Mouse (Mus musculus): ENCODE data around the gene Ppp1r7.
"Not testable (repeated sequence)": the region's sequence is repeated elsewhere in the genome, so short reads cannot be mapped to it uniquely, and the experiment has no call there.

Gene Ppp1r7

GRCm38 (mm10) chr1:93342648-93343503 lies at the start of gene Ppp1r7, which contains the start of gene Pask:
Gene Ppp1r7, plus strand, starts transcription at chr1:93342854.
Gene Pask, minus strand, starts transcription at chr1:93343482.
- peak; percentile 94 to 96 for DNase-seq (ENCODE audit: low spot score in 2 of 2)

GRCm38 (mm10) chr1:93294491-93294890 lies 48.2 kb upstream of the Ppp1r7 start:
- not testable (repeated sequence) for DNase-seq (ENCODE audit: low spot score in 2 of 2)

GRCm38 (mm10) chr1:93299791-93300190 lies 42.9 kb upstream of the Ppp1r7 start:
- no peak for DNase-seq (ENCODE audit: low spot score in 2 of 2)

GRCm38 (mm10) chr1:93300578-93300977 lies 42.1 kb upstream of the Ppp1r7 start:
- peak; percentile 10 to 19 for DNase-seq (ENCODE audit: low spot score in 2 of 2)

- DNase-seq (ENCODE audit: low spot score in 2 of 2): peak; percentile 63 to 64
Measured at GRCm38 (mm10) chr1:93305581-93306337, 36.9 kb upstream of the Ppp1r7 start, which contains the start of gene Mterf4. Gene Mterf4, minus strand, starts transcription at chr1:93305915.

- DNase-seq (ENCODE audit: low spot score in 2 of 2): no peak
Measured at GRCm38 (mm10) chr1:93323973-93324372, 18.7 kb upstream of the Ppp1r7 start.

GRCm38 (mm10) chr1:93326446-93326845 lies 16.2 kb upstream of the Ppp1r7 start:
- no peak for DNase-seq (ENCODE audit: low spot score in 2 of 2)

- no peak for DNase-seq (ENCODE audit: low spot score in 2 of 2)
Measured at GRCm38 (mm10) chr1:93334621-93335020, 8.0 kb upstream of the Ppp1r7 start.

- peak; percentile 94 to 95 for DNase-seq (ENCODE audit: low spot score in 2 of 2)
Measured at GRCm38 (mm10) chr1:93343504-93344047, 922 bp downstream of the Ppp1r7 start.

- no peak for DNase-seq (ENCODE audit: low spot score in 2 of 2)
Measured at GRCm38 (mm10) chr1:93347176-93347575, 4.5 kb downstream of the Ppp1r7 start.

- no peak for DNase-seq (ENCODE audit: low spot score in 2 of 2)
Measured at GRCm38 (mm10) chr1:93349701-93350100, 7.0 kb downstream of the Ppp1r7 start.

- DNase-seq (ENCODE audit: low spot score in 2 of 2): no peak
Measured at GRCm38 (mm10) chr1:93352724-93353123, 10.1 kb downstream of the Ppp1r7 start.

- no peak for DNase-seq (ENCODE audit: low spot score in 2 of 2)
Measured at GRCm38 (mm10) chr1:93362661-93363060, 20.0 kb downstream of the Ppp1r7 start.

- no peak for DNase-seq (ENCODE audit: low spot score in 2 of 2)
Measured at GRCm38 (mm10) chr1:93365641-93366040, 23.0 kb downstream of the Ppp1r7 start.

- no peak for DNase-seq (ENCODE audit: low spot score in 2 of 2)
Measured at GRCm38 (mm10) chr1:93373665-93374064, 31.0 kb downstream of the Ppp1r7 start, which contains the start of gene Ano7. Gene Ano7, plus strand, starts transcription at chr1:93373930.

GRCm38 (mm10) chr1:93377307-93377706 lies 34.7 kb downstream of the Ppp1r7 start:
- DNase-seq (ENCODE audit: low spot score in 2 of 2): no peak

GRCm38 (mm10) chr1:93379117-93379516 lies 36.5 kb downstream of the Ppp1r7 start:
- no peak for DNase-seq (ENCODE audit: low spot score in 2 of 2)

- DNase-seq (ENCODE audit: low spot score in 2 of 2): no peak
Measured at GRCm38 (mm10) chr1:93387198-93387597, 44.5 kb downstream of the Ppp1r7 start.

GRCm38 (mm10) chr1:93388906-93389305 lies 46.3 kb downstream of the Ppp1r7 start:
- no peak for DNase-seq (ENCODE audit: low spot score in 2 of 2)

- DNase-seq (ENCODE audit: low spot score in 2 of 2): no peak
Measured at GRCm38 (mm10) chr1:93401191-93402052, 58.8 kb downstream of the Ppp1r7 start.

GRCm38 (mm10) chr1:93403403-93403802 lies 60.7 kb downstream of the Ppp1r7 start:
- no peak for DNase-seq (ENCODE audit: low spot score in 2 of 2)

All from heart, adult 9 months (tissue).